Mouse (Mus musculus) kidney, postnatal 0 days (tissue): Measurements from ENCODE around the gene Pold2. TPM values are rescaled to one million over a fixed set of nuclear protein-coding genes. Genes with fewer than 3 reads are reported as not detected.

ENCODE experiments used
- ATAC-seq: fragments of 200-750 bp; cut with Nextera tagmentation; replicated peaks from 2 replicates; pipeline ENCODE4 v1.8.0; 2017; ENCODE audit warnings: low read depth, moderate number of reproducible peaks, moderate TSS enrichment, moderate library complexity; ENCODE audit not compliant: low FRiP score
- DNase-seq: peaks from one replicate; pipeline ENCODE4 v3.0.0-alpha.2; 2016; ENCODE audit warnings: low spot score
- H3K27ac ChIP-seq: fragments of 300-500 bp; sonication (generic); 2 replicates; pipeline ENCODE4 v1.5.1; 2014; ENCODE audit warnings: mild to moderate bottlenecking
- H3K27me3 ChIP-seq: fragments of 300-500 bp; sonication (generic); 2 replicates; pipeline ENCODE4 v1.6.1; 2014; ENCODE audit warnings: low read length, mixed read lengths; ENCODE audit not compliant: insufficient read depth
- H3K36me3 ChIP-seq: fragments of 300-500 bp; sonication (generic); 2 replicates; pipeline ENCODE4 v1.6.1; 2014; ENCODE audit warnings: low read length, mixed read lengths; ENCODE audit not compliant: insufficient read depth
- H3K4me1 ChIP-seq: fragments of 300-500 bp; sonication (generic); replicated peaks from 2 replicates; pipeline ENCODE4 v1.6.1; 2014; ENCODE audit warnings: antibody characterized with exemption, low read length, mixed read lengths; ENCODE audit not compliant: insufficient read depth
- H3K4me2 ChIP-seq: fragments of 300-500 bp; sonication (generic); 2 replicates; pipeline ENCODE4 v1.6.1; 2014; ENCODE audit warnings: mild to moderate bottlenecking, low read length, moderate library complexity, mixed read lengths
- H3K4me3 ChIP-seq: fragments of 300-500 bp; sonication (generic); replicated peaks from 2 replicates; pipeline ENCODE4 v1.5.1; 2014; ENCODE audit warnings: low read depth, low read length
- H3K9ac ChIP-seq: fragments of 300-500 bp; sonication (generic); 2 replicates; pipeline ENCODE4 v1.6.1; 2014; ENCODE audit warnings: low read depth, low read length
- H3K9me3 ChIP-seq: fragments of 300-500 bp; sonication (generic); replicated peaks from 2 replicates; pipeline ENCODE4 v1.6.1; 2016; ENCODE audit warnings: low read length, inconsistent platforms, mixed read lengths
- CTCF ChIP-seq: IDR thresholded peaks from 2 replicates; pipeline ENCODE4 v1.5.1; 2016; ENCODE audit warnings: antibody characterized with exemption, low read depth, mild to moderate bottlenecking, moderate library complexity
- WGBS: fragments of 180-500 bp; shearing (Covaris S2); extraction: QIAGEN DNeasy Blood & Tissue Kit; methylation state at CpG from one replicate; pipeline ENCODE4 v1.1.7; 2014; 5-methylcytosine and 5-hydroxymethylcytosine counted together
- polyA plus RNA-seq: library from polyadenylated mRNA; unstranded; fragments of >200 nt; fragmentation: Nextera tagmentation; extraction: Ambion mirVana; gene quantifications from 2 replicates; pipeline ENCODE4 v1.2.1, GENCODE M21; 2015

The Pold2 gene
- polyA plus RNA-seq, 1 experiment from 2014 or later = 74.4 TPM

DNA sequence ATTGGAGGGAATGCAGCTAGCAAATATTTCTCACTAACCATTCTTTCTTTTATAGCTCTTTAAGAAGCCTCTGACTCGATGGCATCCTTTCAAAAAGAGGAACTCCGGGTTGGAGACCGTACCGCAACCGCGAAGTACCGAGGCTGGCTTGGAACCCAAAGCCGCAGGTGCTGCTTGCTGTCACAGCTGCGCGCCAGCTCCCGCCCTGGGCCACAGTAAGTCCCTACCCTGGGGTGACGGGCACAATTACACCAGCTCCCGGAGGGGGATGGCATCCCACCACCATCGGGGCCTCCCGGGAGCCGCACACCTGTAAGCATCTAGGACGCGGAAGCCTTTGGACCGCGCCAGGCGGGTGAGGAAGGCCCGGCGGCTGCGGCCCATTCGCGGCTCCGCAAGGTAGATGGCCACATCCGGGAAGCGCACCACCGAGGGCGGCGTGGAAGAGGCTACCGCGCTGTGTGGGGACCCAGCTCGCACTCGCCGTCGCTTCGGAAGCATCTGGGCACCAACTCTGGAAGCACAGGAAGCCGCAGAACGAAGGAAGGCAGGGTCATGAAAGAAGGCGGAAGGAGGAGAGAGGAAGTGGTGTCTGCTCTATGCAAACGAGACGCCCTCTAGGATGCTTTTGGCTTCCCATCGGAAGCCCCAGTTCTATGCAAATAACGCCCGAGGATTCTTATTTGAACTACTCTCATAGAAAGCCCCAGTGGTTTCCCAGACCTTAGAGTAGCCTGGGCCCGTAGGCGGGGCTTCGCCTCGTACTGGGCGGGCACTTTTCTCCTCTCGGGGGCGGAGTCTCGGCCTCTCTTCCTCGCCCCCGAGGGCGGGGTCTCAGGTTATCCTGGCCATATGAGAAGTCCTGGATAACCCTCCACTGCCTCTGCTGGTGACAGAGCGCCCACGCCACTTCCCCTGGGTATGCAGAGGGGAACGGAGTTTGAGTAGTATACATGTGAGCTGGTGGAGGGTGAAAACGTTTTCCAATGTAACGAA, 40.5 kb downstream of the Pold2 start, which contains the start of gene Polm:
Gene Polm (minus strand): TSS at position 766 of the 996 bp plus-strand sequence.
- Histone ChIP-seq H3K9ac (peak within 1 kb of the TSS; percentile 84), H3K36me3 (peaks cover 10% of the 10 kb centered on the region; the same call in 1 of the 2 replicates), H3K9me3 (no peaks in the 10 kb centered on the region), H3K27me3 (no peaks in the 10 kb centered on the region), H3K4me1 (no peaks in the 10 kb centered on the region), H3K4me3 (peak within 1 kb of the TSS; percentile 66), H3K4me2 (peak within 1 kb of the TSS; percentile 88), H3K27ac (peak within 1 kb of the TSS; percentile 86)
- DNase-seq (peak; percentile 98), ATAC-seq (peak; percentile 95)
- peak; percentile 80 for TF ChIP-seq CTCF
- under 1% methylated on average over 63 of the region's 63 CpGs for WGBS

DNA sequence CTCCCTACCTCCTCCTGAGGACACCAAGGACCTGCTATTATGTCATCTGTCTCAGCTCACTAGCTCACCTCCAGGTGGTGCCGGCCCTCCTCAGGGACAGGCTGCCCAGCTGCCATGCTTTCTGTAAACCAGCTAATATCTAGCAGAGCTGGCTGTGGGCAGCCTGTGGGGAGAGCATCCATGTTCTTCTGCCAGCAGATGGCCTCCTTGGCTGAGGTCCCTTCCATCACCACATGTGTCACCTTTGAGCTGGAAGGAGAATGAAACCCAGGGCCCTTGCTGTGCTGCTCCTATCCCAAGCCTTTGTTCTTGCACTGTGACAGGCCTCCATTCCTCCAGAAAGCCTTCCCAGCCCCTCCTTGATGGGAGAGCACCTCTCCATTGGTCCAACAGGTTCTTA, 42.0 kb downstream of the Pold2 start:
- H3K9ac ChIP-seq = no peak overlapping the region
- H3K4me1 ChIP-seq = no peaks in the 10 kb centered on the region
- H3K27ac ChIP-seq = no peak overlapping the region
- H3K9me3 ChIP-seq = no peaks in the 10 kb centered on the region
- peaks cover 17% of the 10 kb centered on the region for H3K36me3 ChIP-seq
- ATAC-seq (peak; percentile 31), DNase-seq (peak; percentile 71)
- WGBS = 37% methylated on average over 1 of the region's 1 CpGs
- H3K4me2 ChIP-seq = no peak overlapping the region
- peak; percentile 63 for TF ChIP-seq CTCF
- H3K27me3 ChIP-seq = no peaks in the 10 kb centered on the region
- H3K4me3 ChIP-seq = no peak overlapping the region

DNA sequence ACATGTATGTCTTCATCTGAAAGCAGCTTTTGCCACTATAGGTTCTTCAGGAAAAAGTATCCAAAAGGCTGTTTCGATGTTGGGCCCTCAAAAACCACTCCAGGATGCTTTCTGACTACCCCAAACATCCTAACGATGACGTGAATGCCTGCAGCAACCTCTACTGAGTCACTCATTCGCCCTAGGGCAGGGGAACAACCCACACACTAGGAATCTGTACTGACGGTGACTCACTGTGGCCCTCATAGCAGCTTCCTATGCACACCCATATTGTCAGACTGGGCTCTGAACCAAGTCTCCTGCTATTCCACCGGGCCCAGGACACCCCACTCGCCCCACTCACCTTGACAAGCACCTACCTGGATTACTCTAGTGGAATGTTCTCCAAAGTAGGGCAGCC, 43.0 kb downstream of the Pold2 start:
- H3K27me3 ChIP-seq = no peaks in the 10 kb centered on the region
- no peak overlapping the region for H3K4me2 ChIP-seq
- no peak for TF ChIP-seq CTCF
- no peaks in the 10 kb centered on the region for H3K9me3 ChIP-seq
- peaks cover 23% of the 10 kb centered on the region for H3K36me3 ChIP-seq
- WGBS = 84% methylated on average over 7 of the region's 7 CpGs
- no peak overlapping the region for H3K9ac ChIP-seq
- H3K27ac ChIP-seq = no peak overlapping the region
- no peak for ATAC-seq
- no peak overlapping the region for H3K4me3 ChIP-seq
- no peaks in the 10 kb centered on the region for H3K4me1 ChIP-seq
- DNase-seq = no peak

DNA sequence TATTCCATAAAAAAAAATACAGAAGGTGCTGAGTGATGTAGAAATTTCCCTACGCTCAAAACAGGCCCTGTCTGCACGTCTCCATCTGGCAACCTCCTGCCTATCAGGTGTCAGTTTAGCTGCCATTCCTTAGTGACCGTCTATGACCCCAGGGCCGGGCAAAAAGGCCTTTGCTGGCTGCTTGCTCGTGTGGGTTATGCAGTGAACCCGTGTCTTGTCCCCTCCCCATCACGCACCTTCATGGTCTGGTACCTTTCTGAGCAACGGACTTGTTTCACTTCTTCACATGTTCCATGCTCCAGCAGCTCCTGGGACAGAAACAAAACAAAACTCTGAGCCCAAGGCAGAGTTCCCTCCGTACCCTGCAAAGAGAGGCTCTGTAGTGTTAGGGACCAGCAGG, 43.6 kb downstream of the Pold2 start:
- no peak overlapping the region for H3K27ac ChIP-seq
- H3K4me2 ChIP-seq = no peak overlapping the region
- H3K27me3 ChIP-seq = no peaks in the 10 kb centered on the region
- DNase-seq (no peak), ATAC-seq (no peak)
- TF ChIP-seq CTCF = no peak
- 54% methylated on average over 9 of the region's 9 CpGs for WGBS
- H3K9ac ChIP-seq = no peak overlapping the region
- H3K36me3 ChIP-seq = peaks cover 25% of the 10 kb centered on the region
- H3K4me1 ChIP-seq = no peaks in the 10 kb centered on the region
- no peak overlapping the region for H3K4me3 ChIP-seq
- no peaks in the 10 kb centered on the region for H3K9me3 ChIP-seq

DNA sequence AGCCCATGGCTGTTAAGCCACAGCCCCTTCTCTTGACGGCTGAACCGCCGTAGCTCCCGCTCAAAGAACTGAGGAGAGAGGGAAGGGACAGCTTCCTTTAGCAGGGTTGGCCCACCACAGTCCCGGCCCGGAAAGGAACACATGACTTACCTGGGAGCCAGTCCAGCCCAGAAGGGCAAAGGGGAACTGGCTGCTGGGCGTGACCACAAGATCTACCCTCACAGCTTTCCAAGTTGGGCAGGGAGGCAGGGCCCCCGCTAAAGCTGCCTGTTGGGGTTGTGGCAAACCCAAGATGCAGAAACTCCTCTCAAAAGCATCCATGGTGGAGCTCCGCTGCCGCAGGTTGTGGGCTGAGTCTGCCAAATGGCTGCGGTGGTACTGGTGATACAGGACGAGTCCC, 48.8 kb downstream of the Pold2 start:
- Histone ChIP-seq H3K4me2 (no peak overlapping the region), H3K9me3 (no peaks in the 10 kb centered on the region), H3K4me1 (no peaks in the 10 kb centered on the region), H3K36me3 (peaks cover 41% of the 10 kb centered on the region), H3K27ac (no peak overlapping the region), H3K9ac (no peak overlapping the region), H3K27me3 (no peaks in the 10 kb centered on the region), H3K4me3 (no peak overlapping the region)
- no peak for ATAC-seq
- 91% methylated on average over 12 of the region's 12 CpGs for WGBS
- no peak for DNase-seq
- no peak for TF ChIP-seq CTCF

DNA sequence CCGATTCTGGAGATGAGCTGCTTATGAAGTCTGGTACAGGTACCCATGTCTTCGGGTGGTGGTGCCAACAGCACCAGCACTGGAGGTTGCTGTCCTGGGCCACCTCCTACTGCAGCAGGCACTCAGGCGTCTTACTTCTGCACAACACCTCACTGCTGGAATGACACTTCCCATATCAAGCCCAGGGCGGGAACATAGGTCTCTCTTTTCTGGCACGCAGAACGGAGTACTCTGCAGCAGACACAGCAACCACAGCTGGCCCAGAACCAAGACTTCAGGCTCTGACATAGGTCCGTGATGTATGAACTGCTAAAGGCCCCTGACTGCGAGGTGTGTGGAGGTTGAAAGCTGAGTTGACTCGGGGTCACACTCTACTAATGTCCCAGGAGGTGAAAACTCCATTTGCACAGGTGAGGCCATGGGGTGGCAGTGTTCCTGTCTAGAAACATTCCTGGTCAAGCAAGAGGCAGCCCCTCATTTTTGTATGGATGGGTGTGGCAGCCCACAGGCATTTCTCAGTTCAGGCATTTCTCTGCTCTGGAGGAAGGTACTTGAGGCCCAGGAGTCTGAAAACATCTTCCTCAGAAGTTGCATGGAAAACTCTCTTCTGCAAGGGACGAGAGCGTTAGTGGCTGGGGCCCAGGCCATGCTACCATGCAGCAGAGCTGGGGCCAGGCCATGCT, 49.4 kb downstream of the Pold2 start:
- 85% methylated on average over 11 of the region's 11 CpGs for WGBS
- H3K36me3 ChIP-seq = peaks cover 35% of the 10 kb centered on the region
- ATAC-seq = no peak

More for the DNA sequence above, 49.4 kb downstream of the Pold2 start:
- Histone ChIP-seq H3K4me1 (no peaks in the 10 kb centered on the region), H3K4me3 (no peak overlapping the region), H3K4me2 (no peak overlapping the region), H3K27me3 (no peaks in the 10 kb centered on the region), H3K27ac (no peak overlapping the region), H3K9ac (no peak overlapping the region), H3K9me3 (no peaks in the 10 kb centered on the region)
- no peak for DNase-seq
- TF ChIP-seq CTCF = no peak
